Mouse (Mus musculus): ENCODE results near the gene Gpalpp1. TPM values are rescaled to one million over a fixed set of nuclear protein-coding genes. Genes with fewer than 3 reads are reported as not detected.

The Gpalpp1 gene
- total RNA-seq (2012; rRNA removed), result 16.3 and 18.9 TPM in 2 replicates
- polyA plus RNA-seq (2012; ENCODE audit: insufficient read depth in 1 of 2, insufficient read length in 2 of 2, low read depth in 1 of 2, low replicate concordance in 2 of 2, missing spikeins in 1 of 2), result 10 to 100 TPM in 1 of 2 experiments, not detected in 1; 18.3 TPM

DNA sequence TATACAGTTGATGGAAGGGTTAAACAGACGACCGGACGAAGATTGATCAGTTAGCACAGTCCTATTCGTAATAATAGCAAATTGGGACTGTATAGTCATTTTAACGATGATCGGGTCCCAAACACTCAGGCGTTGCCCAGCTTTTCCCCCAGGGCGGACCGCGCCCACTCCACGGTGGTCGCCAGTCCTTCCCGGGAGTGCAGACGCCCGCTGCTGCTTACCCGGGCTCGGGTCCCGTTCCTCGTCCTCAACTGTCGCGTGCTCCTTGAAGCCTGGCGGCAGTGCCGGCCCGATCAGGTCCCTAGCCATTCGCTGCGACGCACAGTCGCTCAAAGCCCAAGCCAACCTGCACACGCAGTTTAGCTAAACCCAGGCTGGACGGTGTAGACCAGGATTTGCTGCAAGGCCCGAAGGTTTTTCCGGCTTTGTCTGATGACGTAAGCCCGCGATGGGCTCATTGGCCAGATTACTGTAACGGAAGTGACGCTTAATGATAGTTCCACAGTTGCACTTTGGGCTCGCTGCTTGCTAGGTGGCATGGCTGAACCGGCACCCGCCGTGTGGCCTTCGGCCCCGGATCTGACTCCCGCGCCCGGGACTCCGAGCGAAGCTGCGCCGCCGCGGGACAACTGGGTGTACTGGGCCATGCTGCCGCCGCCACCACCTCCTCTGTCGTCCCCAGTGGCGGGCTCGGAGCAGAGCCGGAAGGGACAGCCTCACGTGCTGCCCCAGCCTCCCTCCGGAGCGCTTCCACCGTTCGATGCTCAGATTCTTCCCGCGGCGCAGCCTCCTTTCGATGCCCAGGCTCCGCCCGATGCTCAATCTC is at the start of gene Gpalpp1, which contains the start of gene Nufip1:
Gene Gpalpp1, minus strand, starts transcription at position 365 of the 826 bp plus-strand sequence.
Gene Nufip1, plus strand, starts transcription at position 496 of the 826 bp plus-strand sequence.
- peaks cover 2 to 6% of the 10 kb centered on the region in 2 experiments for H3K4me1 ChIP-seq (ENCODE audit: control insufficient read depth in 1 of 2, insufficient read depth in 2 of 2, low read length in 2 of 2)
- peak; percentile 84 for TF ChIP-seq NELFE (IDR thresholded peaks at IDR 0.05; ENCODE audit: low read depth, low read length)
- TF ChIP-seq POLR2AphosphoS2 (IDR thresholded peaks at IDR 0.05; ENCODE audit: low read length), result peak; percentile 73; the same call in 1 of the 2 replicates
- TF ChIP-seq GATA1 (IDR thresholded peaks at IDR 0.05; ENCODE audit: low read depth, low read length), result 0 out of 2 replicates have a peak, but pooled peaks have one; percentile 19
- TF ChIP-seq TAL1 (IDR thresholded peaks at IDR 0.05; ENCODE audit: low read length), result no peak
- no peak for TF ChIP-seq ZKSCAN1 (IDR thresholded peaks at IDR 0.05; ENCODE audit: low read depth, low read length)
- no peak for TF ChIP-seq CTCF (IDR thresholded peaks at IDR 0.05 in 2 of 3, conservative IDR thresholded peaks at IDR 0.05 in 1 of 3; ENCODE audit: control insufficient read depth in 1 of 3, insufficient read depth in 1 of 3, low read depth in 2 of 3, low read length in 3 of 3, poor library complexity in 1 of 3, severe bottlenecking in 1 of 3)
- TF ChIP-seq USF2 (IDR thresholded peaks at IDR 0.05; ENCODE audit: borderline replicate concordance in 1 of 2, insufficient read depth in 1 of 2, low read depth in 1 of 2, low read length in 2 of 2), result no peak
- TF ChIP-seq HCFC1 (IDR thresholded peaks at IDR 0.05; ENCODE audit: low read depth, low read length), result peak; percentile 94
- no peak for TF ChIP-seq ZNF384 (IDR thresholded peaks at IDR 0.05; ENCODE audit: low read depth, low read length)
- TF ChIP-seq JUND (IDR thresholded peaks at IDR 0.05; ENCODE audit: low read depth, low read length), result 0 out of 2 replicates have a peak, but pooled peaks have one; percentile 64
- TF ChIP-seq E2F4 (IDR thresholded peaks at IDR 0.05; ENCODE audit: borderline replicate concordance, low read depth, low read length), result no peak
- no peak for TF ChIP-seq RCOR1 (IDR thresholded peaks at IDR 0.05; ENCODE audit: low read depth, low read length)
- TF ChIP-seq POLR2AphosphoS5 (IDR thresholded peaks at IDR 0.05; ENCODE audit: borderline replicate concordance, low read depth, low read length), result no peak
- no peak for TF ChIP-seq MEF2A (IDR thresholded peaks at IDR 0.05; ENCODE audit: extremely low read depth, insufficient replicate concordance, low read depth, low read length, poor library complexity, severe bottlenecking)
- TF ChIP-seq MYC (IDR thresholded peaks at IDR 0.05; ENCODE audit: low read depth, low read length), result peak; percentile 94
- peak; percentile 76 for TF ChIP-seq KAT2A (conservative IDR thresholded peaks at IDR 0.05; ENCODE audit: low read depth, low read length)
- TF ChIP-seq TBP (IDR thresholded peaks at IDR 0.05; ENCODE audit: low read depth, low read length), result peak; percentile 90
- TF ChIP-seq POLR2A (IDR thresholded peaks at IDR 0.05; ENCODE audit: control insufficient read depth in 1 of 2, insufficient read depth in 1 of 2, low read depth in 1 of 2, low read length in 2 of 2, poor library complexity in 1 of 2), result peak; percentile 64 to 88; a peak in 3 of 4 replicates
- TF ChIP-seq SIN3A (IDR thresholded peaks at IDR 0.05; ENCODE audit: low read length), result peak; percentile 100
- TF ChIP-seq SMC3 (IDR thresholded peaks at IDR 0.05; ENCODE audit: low read depth, low read length), result no peak
- TF ChIP-seq EP300 (IDR thresholded peaks at IDR 0.05; ENCODE audit: low read depth in 1 of 2, low read length in 2 of 2), result peak in 1 of 2 experiments; percentile 3; a peak in 1 of 4 replicates
- TF ChIP-seq ELF1 (IDR thresholded peaks at IDR 0.05; ENCODE audit: low read depth, low read length), result peak; percentile 99
- peak; percentile 98 for TF ChIP-seq MXI1 (IDR thresholded peaks at IDR 0.05; ENCODE audit: low read depth, low read length)
- peak; percentile 93 for TF ChIP-seq MAX (IDR thresholded peaks at IDR 0.05; ENCODE audit: low read length)
- 0 out of 2 replicates have a peak, but pooled peaks have one; percentile 3 for TF ChIP-seq NRF1 (IDR thresholded peaks at IDR 0.05; ENCODE audit: insufficient read depth, low read depth, low read length, poor library complexity, severe bottlenecking)
- no peak for TF ChIP-seq ZC3H11A (IDR thresholded peaks at IDR 0.05; ENCODE audit: low read depth, low read length)
- no peak for TF ChIP-seq UBTF (IDR thresholded peaks at IDR 0.05; ENCODE audit: borderline replicate concordance, insufficient read depth, low read depth, low read length)
- 0 out of 2 replicates have a peak, but pooled peaks have one; percentile 21 for TF ChIP-seq CHD2 (IDR thresholded peaks at IDR 0.05; ENCODE audit: low read length)
- no peak; the same call in 1 of the 2 replicates for TF ChIP-seq ZMIZ1 (IDR thresholded peaks at IDR 0.05; ENCODE audit: low read depth, low read length)
- no peak for TF ChIP-seq MYB (IDR thresholded peaks at IDR 0.05; ENCODE audit: low read depth, low read length)
- no peak for TF ChIP-seq RAD21 (IDR thresholded peaks at IDR 0.05; ENCODE audit: low read depth, low read length)
- no peak for TF ChIP-seq MAFK (IDR thresholded peaks at IDR 0.05; ENCODE audit: borderline replicate concordance, low read depth, low read length)
- no peak; the same call in 1 of the 2 replicates for TF ChIP-seq MAZ (IDR thresholded peaks at IDR 0.05; ENCODE audit: low read depth, low read length)
- peak; percentile 49; the same call in 1 of the 2 replicates for TF ChIP-seq TCF12 (IDR thresholded peaks at IDR 0.05; ENCODE audit: low read depth, low read length)
- no peak for TF ChIP-seq CHD1 (IDR thresholded peaks at IDR 0.05; ENCODE audit: low read depth, low read length)

More for the DNA sequence above, at the start of gene Gpalpp1, which contains the start of gene Nufip1:
- H3K79me2 ChIP-seq (ENCODE audit: control insufficient read depth, insufficient read depth, low read length, poor library complexity), result peaks cover 30% of the 10 kb centered on the region
- peak; percentile 97 for DNase-seq (ENCODE audit: low read depth, low spot score)
- no peaks in the 10 kb centered on the region for H3K27me3 ChIP-seq (ENCODE audit: control insufficient read depth in 1 of 2, insufficient read depth in 2 of 2, low read length in 2 of 2)
- H3K9ac ChIP-seq (ENCODE audit: control insufficient read depth, low read depth, low read length, poor library complexity, severe bottlenecking), result peak within 1 kb of the TSS; percentile 83
- peak within 1 kb of the TSS; percentile 84 to 86 for H3K4me3 ChIP-seq (ENCODE audit: control insufficient read depth in 1 of 2, insufficient read depth in 1 of 2, low read depth in 2 of 2, low read length in 2 of 2)
- H3K27ac ChIP-seq (ENCODE audit: control insufficient read depth, low read depth, low read length), result peak within 1 kb of the TSS; percentile 65
- H3K36me3 ChIP-seq (ENCODE audit: control insufficient read depth in 1 of 2, insufficient read depth in 2 of 2, low read length in 2 of 2), result peaks cover 5 to 18% of the 10 kb centered on the region in 2 experiments
- H3K9me3 ChIP-seq (replicated peaks; ENCODE audit: insufficient read depth, low read length), result no peaks in the 10 kb centered on the region
